Mouse (Mus musculus) hindbrain, embryonic 12.5 days (tissue): ENCODE results near the gene Erc2. TPM values are rescaled to one million over a fixed set of nuclear protein-coding genes. Genes with fewer than 3 reads are reported as not detected.

Source experiments
- ATAC-seq: fragments of 200-750 bp; cut with Nextera tagmentation; 2 replicates; pipeline ENCODE4 v1.8.0; 2017; ENCODE audit warnings: moderate TSS enrichment; ENCODE audit not compliant: low FRiP score
- H3K27ac ChIP-seq: fragments of 300-500 bp; sonication (generic); 2 replicates; pipeline ENCODE4 v1.5.1; 2016; ENCODE audit warnings: mild to moderate bottlenecking
- H3K27me3 ChIP-seq: fragments of 300-500 bp; sonication (generic); 2 replicates; pipeline ENCODE4 v1.6.1; 2016; ENCODE audit warnings: mild to moderate bottlenecking
- H3K36me3 ChIP-seq: fragments of 300-500 bp; sonication (generic); 2 replicates; pipeline ENCODE4 v1.6.1; 2016; ENCODE audit warnings: mild to moderate bottlenecking
- H3K4me1 ChIP-seq: fragments of 300-500 bp; sonication (generic); 2 replicates; pipeline ENCODE4 v1.6.1; 2016
- H3K4me2 ChIP-seq: fragments of 300-500 bp; sonication (generic); replicated peaks from 2 replicates; pipeline ENCODE4 v1.6.1; 2016; ENCODE audit warnings: mild to moderate bottlenecking
- H3K4me3 ChIP-seq: fragments of 300-500 bp; sonication (generic); 2 replicates; pipeline ENCODE4 v1.5.1; 2016; ENCODE audit warnings: mild to moderate bottlenecking
- H3K9ac ChIP-seq: fragments of 300-500 bp; sonication (generic); 2 replicates; pipeline ENCODE4 v1.6.1; 2016; ENCODE audit warnings: mild to moderate bottlenecking, moderate library complexity
- H3K9me3 ChIP-seq: fragments of 300-500 bp; sonication (generic); replicated peaks from 2 replicates; pipeline ENCODE4 v1.6.1; 2016; ENCODE audit warnings: mild to moderate bottlenecking
- WGBS: fragments of 180-500 bp; shearing (Covaris S2); methylation state at CpG from one replicate; pipeline ENCODE4 v1.1.7; 2016; 5-methylcytosine and 5-hydroxymethylcytosine counted together
- polyA plus RNA-seq: library from polyadenylated mRNA; unstranded; fragments of >200 nt; fragmentation: Nextera tagmentation; extraction: Ambion mirVana; gene quantifications from 2 replicates; pipeline ENCODE4 v1.2.1, GENCODE M21; 2016

Gene Erc2
- polyA plus RNA-seq, 1 experiment from 2014 or later: 36.0 TPM

- no peak overlapping the region for H3K27ac ChIP-seq
- H3K9me3 ChIP-seq: no peaks in the 10 kb centered on the region
- no peak overlapping the region for H3K4me3 ChIP-seq
- H3K4me2 ChIP-seq: no peak overlapping the region
- H3K36me3 ChIP-seq: peaks cover 24% of the 10 kb centered on the region
- 84% methylated on average over 21 of the region's 21 CpGs for WGBS
- ATAC-seq: no peak
- no peak overlapping the region for H3K9ac ChIP-seq
- peaks cover 5% of the 10 kb centered on the region; the same call in 1 of the 2 replicates for H3K4me1 ChIP-seq
- H3K27me3 ChIP-seq: no peaks in the 10 kb centered on the region
Observed at GRCm38 (mm10) chr14:28522611-28523010, 900.4 kb downstream of the Erc2 start.

GRCm38 (mm10) chr14:28525566-28525965 is 903.3 kb downstream of the Erc2 start:
- no peak overlapping the region for H3K4me2 ChIP-seq
- H3K4me3 ChIP-seq: no peak overlapping the region
- peaks cover 15% of the 10 kb centered on the region for H3K36me3 ChIP-seq
- no peak for ATAC-seq
- H3K9me3 ChIP-seq: no peaks in the 10 kb centered on the region
- no peaks in the 10 kb centered on the region for H3K27me3 ChIP-seq
- no peak overlapping the region for H3K27ac ChIP-seq
- 68% methylated on average over 1 of the region's 1 CpGs for WGBS
- no peak overlapping the region for H3K9ac ChIP-seq
- 0 out of 2 replicates have a peak, but pooled peaks cover 2% of the 10 kb centered on the region for H3K4me1 ChIP-seq

Other genes with a start within 250 kb of the Erc2 start
- gene Fam208a, start 193.6 kb upstream of the Erc2 start, polyA plus RNA-seq: 22.7 and 24.0 TPM in 2 replicates
- gene Ccdc66, start 114.0 kb upstream of the Erc2 start, polyA plus RNA-seq: 12.7 and 15.0 TPM in 2 replicates